Mouse (Mus musculus): Measurements from ENCODE around the gene Catip.
"Not testable (repeated sequence)": the region's sequence is repeated elsewhere in the genome, so short reads cannot be mapped to it uniquely, and the experiment has no call there.

Gene Catip

DNA sequence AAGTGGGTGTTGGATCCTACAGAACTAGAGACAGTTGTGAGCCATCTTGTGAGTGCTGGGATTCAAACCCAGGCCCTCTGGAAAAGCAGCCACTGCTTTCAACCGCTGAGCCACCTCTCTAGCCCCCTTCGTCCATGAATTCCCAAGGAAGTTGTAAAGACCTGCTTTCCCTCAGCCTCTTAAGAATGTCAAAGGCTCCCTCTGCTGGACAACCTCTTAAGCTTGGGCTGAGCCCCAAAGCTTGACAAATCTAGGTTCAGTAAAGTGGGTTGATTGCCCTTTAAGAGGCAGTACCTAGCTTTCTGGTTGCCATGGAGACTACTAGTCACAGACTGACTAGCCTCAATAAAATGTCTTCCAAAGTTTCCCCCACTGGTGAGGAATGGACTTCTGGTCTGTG is at the start of gene Catip:
Gene Catip (plus strand): TSS at position 297 of the 400 bp plus-strand sequence.
- DNase-seq (ENCODE audit: low spot score): peak; percentile 93

DNA sequence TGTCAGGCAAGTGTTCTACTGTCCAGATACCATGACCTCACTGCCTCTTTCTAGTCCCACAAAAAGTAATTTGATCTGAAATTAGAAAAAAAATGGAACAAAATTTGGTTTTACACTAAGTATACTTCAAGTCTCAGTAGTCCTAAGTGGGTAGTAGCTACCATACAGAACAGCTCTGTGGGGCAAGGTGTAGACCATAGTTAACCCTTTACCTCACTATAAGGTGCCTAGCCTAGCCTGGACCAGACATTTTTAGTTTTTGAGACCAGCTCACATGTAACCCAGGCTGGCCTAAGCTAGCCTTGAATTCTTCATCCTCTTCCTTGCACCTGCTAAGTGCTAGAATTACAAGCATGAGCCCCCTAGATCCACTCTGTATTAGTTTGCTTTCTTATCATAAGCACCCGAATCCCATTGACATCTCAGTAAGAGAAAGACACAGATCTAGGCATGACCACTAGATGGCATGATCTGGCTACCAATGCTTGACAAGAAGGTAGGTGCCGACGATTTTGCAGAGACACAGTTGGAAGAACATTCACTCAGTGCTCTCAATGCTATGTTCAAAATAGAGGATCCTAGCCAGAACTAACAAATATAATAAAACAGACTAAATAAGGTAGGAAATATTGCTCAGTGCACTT is 48.7 kb upstream of the Catip start:
- peak; percentile 91 for DNase-seq (ENCODE audit: low spot score)

DNA sequence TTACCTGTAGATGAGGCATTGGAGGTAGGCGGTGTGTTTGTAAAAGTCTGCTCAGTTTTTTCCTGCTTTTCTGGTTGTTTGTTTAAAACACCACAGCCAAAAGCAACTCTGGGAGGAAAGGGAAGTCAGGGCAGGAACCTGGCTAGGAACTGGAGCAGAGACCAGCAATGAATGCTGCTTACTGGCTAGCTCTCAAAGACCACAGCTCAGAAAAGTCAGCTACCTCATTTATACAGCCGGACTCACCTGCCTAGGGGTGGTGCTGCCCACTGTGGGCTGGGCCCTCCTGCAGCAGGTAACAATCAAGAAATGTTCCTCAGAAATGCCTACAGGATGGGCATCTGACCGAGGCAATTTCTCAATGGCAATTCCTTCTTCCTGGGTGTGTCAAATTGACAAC is 47.1 kb upstream of the Catip start:
- no peak for DNase-seq (ENCODE audit: low spot score)

GRCm38 (mm10) chr1:74316114-74316827 is 45.6 kb upstream of the Catip start:
- no peak for DNase-seq (ENCODE audit: low spot score)

DNA sequence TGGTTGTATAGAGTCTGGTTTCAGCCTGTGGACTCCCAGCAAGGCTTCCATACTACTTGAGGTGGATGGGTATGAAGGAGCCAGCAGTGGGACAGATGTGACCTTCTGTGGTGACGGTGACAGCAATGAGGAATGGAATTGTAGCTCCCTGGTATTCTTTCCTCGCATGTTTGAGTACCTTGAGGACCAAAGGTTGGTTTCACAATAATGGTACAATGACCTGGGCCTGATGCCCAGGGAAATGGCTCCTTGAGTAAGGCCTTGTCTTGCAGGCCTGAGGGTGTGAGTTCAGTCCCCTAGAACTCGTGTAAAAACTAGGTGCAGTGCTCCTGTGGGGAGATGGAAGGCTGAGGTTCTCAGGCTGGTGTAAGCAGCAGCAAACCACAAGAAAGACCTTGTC is 43.2 kb upstream of the Catip start:
- DNase-seq (ENCODE audit: low spot score): no peak

DNA sequence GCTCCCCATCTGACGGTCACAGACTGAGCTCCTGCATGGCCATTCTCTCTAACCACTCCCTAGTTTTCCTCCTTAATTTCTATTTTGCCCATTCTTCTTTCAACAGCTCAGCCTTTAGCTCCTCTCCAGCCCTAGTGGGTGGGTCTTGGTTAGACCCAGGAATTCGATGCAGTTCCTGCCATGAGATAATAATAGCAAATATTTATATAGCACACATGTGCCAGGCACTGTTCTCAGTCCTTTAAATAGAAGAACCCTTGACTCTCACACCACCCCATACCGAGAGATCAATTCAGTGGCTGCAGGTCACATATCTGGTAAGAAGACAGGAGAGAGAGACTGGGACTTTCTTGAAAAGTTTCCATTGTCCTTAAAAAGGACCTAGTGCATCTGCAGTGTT is 40.5 kb upstream of the Catip start:
- DNase-seq (ENCODE audit: low spot score): no peak

- not testable (repeated sequence) for DNase-seq (ENCODE audit: low spot score)
These were observed 35.0 kb upstream of the Catip start for GRCm38 (mm10) chr1:74326916-74327315.

DNA sequence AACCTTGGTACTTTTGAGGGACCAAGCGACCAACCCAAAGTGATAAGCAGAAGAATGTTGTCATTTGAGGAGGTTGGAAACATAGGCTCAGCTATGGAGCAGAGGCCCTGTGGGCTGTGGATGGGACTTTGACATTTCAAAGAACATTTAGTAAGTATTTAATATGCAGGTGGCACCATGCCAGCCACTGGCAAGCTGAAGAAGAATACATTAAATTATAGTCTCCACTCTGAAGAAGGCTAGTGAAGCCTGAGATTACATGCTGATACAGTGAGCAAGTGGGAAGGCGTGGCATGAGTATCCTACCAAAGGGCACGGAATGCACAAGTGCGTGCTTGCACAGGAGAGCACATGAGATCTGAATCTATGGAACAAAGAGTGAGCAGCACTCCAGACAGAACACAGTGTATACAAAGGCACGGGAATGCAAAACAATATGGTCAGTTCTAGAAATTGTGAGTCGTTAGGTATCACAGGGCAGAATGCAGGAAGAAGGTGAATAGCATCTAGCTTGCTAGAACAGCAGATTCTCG is 31.9 kb upstream of the Catip start:
- DNase-seq (ENCODE audit: low spot score): no peak

DNA sequence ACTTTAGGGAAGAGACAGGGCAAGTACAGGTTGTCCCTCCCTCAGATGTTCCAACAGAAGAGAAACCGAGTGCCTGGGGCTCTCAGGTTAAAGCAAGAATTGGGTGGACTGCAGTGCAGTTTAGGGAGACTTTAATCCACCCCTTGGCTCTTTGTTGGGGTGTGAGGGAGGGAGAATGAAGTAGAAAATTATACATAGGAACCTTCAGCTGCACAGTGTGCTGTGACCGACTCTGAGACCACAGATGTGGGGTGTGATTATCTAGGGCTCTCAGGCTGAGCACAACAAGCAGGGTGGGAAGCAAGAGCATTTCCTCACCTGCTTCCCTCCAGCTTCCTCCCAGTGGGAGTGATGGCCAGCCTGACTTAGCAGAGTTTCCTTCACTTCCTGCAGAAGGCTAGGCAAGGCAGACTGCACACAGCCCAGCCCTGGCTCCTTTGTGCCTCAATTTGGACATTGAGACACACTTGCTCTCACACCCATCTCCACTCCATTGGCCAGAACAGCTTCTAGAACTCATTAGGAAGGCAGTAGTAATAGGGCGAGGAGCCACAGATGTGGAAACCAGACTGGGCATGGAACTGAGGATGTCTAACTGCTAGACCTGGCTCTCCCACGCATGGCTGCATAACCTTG is 30.7 kb upstream of the Catip start:
- DNase-seq (ENCODE audit: low spot score): no peak

GRCm38 (mm10) chr1:74332241-74332763 is 29.6 kb upstream of the Catip start:
- peak; percentile 97 for DNase-seq (ENCODE audit: low spot score)

DNA sequence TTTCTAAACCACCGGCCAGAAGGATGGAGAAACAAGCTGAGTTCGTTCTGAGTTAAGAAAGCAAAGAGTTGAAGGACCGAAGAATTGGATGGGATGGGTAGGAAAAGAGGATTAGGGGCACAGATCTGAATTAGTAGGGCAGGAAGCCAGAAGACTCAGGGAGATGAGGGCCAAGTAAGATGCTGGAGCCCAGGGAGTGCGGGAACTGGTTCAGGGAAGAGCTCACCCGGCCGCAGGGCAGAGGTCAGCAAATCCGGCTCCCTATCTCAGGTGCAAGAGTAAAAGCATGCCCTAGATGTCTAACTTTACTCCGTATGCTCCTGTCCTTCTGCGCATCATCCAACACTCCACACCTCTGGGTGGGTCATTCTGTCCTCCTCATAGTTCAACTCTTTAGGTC is 29.0 kb upstream of the Catip start:
- DNase-seq (ENCODE audit: low spot score): no peak

DNA sequence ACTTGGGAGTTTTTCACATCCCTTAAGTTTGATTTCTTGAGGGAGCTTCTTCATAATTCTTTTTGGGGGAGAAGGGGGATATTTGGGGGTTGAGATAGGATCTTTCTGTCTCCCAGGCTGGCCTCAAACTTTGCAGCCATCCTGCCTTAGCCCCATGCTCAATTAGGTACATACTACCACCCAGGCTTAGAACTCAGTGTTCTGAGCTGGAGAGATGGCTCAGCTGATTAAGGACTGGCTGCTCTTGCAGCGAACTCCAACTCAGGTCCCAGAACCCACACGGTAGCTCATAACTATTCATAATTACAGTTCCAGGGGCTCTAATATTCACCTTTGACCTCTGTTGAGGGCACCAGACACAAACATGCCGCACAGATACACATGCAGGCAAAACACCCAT is 27.3 kb upstream of the Catip start:
- no peak for DNase-seq (ENCODE audit: low spot score)

- no peak for DNase-seq (ENCODE audit: low spot score)
These were observed 26.9 kb upstream of the Catip start for GRCm38 (mm10) chr1:74335033-74335432.

- no peak for DNase-seq (ENCODE audit: low spot score)
These were observed 26.3 kb upstream of the Catip start for GRCm38 (mm10) chr1:74335436-74336170.

- DNase-seq (ENCODE audit: low spot score): no peak
These were observed 24.6 kb upstream of the Catip start for GRCm38 (mm10) chr1:74337241-74337771.

- DNase-seq (ENCODE audit: low spot score): no peak
These were observed 23.9 kb upstream of the Catip start for GRCm38 (mm10) chr1:74338013-74338412.

GRCm38 (mm10) chr1:74338626-74339025 is 23.3 kb upstream of the Catip start:
- DNase-seq (ENCODE audit: low spot score): no peak

DNA sequence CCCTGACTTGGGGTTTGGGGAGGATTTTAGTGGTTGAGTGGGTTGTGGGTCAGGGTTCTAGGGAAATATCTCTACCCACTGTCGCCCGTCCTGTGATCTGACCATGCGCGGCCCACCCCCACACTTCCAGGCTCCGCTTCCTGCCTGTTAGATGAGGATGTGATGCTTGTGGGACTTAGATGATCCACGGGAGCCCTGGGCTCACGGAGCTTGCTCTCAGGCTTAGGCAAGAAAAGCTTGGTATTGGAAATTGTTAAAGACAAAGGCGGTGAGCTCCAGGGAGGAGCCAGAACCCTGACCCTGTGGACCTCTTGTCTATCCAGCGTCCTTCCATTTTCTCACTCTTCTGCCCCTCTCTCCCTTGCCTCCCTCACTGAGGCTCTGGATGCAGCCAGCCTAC is 22.0 kb upstream of the Catip start:
- no peak for DNase-seq (ENCODE audit: low spot score)

DNA sequence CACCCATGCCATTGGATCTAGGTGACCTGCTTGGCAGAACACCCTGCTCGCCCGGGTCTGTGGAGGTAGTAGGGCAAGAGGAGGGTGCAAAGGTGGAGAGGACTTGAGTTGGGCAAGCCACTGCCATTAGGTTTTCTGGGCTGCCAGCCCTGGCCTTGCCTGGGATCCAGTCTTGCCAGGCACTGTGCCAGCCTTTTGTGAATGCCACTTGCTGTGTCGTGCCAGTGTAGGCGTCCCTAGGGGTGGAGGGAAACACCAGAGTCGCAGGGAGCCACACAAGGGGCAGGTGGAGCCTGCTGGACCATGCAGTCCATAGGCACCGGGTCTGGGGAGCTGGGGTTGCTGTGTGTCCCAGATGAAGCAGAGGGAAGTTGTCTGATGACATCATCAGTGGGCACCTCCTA is 21.5 kb upstream of the Catip start:
- no peak for DNase-seq (ENCODE audit: low spot score)

GRCm38 (mm10) chr1:74340992-74341391 is 20.9 kb upstream of the Catip start:
- not testable (repeated sequence) for DNase-seq (ENCODE audit: low spot score)

DNA sequence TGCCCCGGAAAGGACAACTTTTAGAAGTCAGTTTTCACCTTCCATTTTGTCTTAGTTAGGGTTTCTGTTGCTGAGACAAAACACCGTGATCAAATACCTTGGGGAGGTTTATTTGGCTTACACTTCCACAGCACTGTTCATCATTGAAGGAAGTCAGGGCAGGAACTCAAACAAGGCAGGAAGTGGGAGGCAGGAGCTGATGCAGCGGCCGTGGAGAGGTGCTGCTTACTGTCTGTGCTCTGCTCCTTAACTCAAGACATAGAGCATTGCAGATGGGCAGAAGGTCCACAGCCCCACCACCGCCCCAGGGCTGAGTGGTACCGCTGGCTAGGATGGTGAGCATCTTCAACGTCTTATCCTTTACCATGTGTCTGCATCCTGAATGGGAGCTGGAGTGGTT is 20.0 kb upstream of the Catip start:
- no peak for DNase-seq (ENCODE audit: low spot score)

DNA sequence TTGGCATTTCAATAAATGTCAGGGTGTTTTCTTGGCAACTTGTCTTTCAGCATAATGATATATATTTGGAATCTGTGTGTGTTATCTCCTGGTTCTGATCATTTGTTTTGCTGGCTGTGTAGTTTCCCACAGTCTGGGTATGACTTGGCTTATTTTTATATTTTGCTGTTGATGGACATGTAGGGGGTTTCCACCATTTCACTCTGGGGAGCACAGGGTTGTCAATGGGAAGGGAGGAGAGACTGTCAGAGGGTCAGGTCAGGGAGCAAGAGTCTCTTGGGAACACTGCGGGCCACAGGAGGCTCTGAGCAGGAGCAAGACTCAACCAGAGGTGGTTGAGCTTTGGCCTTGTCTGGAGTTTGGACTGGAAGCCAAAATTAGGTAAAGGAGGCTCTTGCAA is 19.6 kb upstream of the Catip start:
- DNase-seq (ENCODE audit: low spot score): no peak

Measured in retina, embryonic 14.5 days (tissue).